Mouse (Mus musculus) myocyte (in vitro differentiated cells): Measurements from ENCODE around the gene Gm20388.

Experiments used
- CEBPB ChIP-seq: IDR thresholded peaks from 2 replicates; pipeline ENCODE4 v1.6.1; 2011; ENCODE audit warnings: mild to moderate bottlenecking, moderate library complexity; ENCODE audit not compliant: poor library complexity, insufficient read depth, severe bottlenecking
- E2F4 ChIP-seq: IDR thresholded peaks from one replicate; pipeline ENCODE4 v1.6.1; 2011; ENCODE audit warnings: mild to moderate bottlenecking, control low read depth, moderate library complexity; ENCODE audit not compliant: insufficient read depth
- MAX ChIP-seq: IDR thresholded peaks from one replicate; pipeline ENCODE4 v1.6.1; 2011; ENCODE audit warnings: low read depth, mild to moderate bottlenecking, control low read depth
- MYOD1 ChIP-seq, 3 experiments: IDR thresholded peaks; one replicate each; pipeline ENCODE4 v1.6.1; 2011; ENCODE audit warnings: control low read depth in 2 of 3, low read depth in 2 of 3, mild to moderate bottlenecking in 2 of 3, moderate library complexity in 1 of 3; ENCODE audit not compliant: insufficient read length in 2 of 3, control insufficient read depth in 1 of 3
- MYOG ChIP-seq, 3 experiments: IDR thresholded peaks; one replicate each; pipeline ENCODE4 v1.6.1; 2011; ENCODE audit warnings: control low read depth in 2 of 3, low read depth in 2 of 3, mild to moderate bottlenecking in 2 of 3; ENCODE audit not compliant: insufficient read length in 2 of 3, control insufficient read depth in 1 of 3, insufficient read depth in 1 of 3
- POLR2A ChIP-seq: IDR thresholded peaks from one replicate; pipeline ENCODE4 v1.6.1; 2011; ENCODE audit warnings: low read depth, mild to moderate bottlenecking, control low read depth, moderate library complexity; ENCODE audit not compliant: insufficient read length
- POLR2AphosphoS2 ChIP-seq: IDR thresholded peaks from one replicate; pipeline ENCODE4 v1.6.1; 2011; ENCODE audit warnings: low read depth, control low read depth; ENCODE audit not compliant: insufficient read length
- TCF3 ChIP-seq: IDR thresholded peaks from one replicate; pipeline ENCODE4 v1.6.1; 2011; ENCODE audit warnings: low read depth, control low read depth; ENCODE audit not compliant: insufficient read length
- USF1 ChIP-seq: IDR thresholded peaks from one replicate; pipeline ENCODE4 v1.6.1; 2011; ENCODE audit warnings: low read depth, mild to moderate bottlenecking, control low read depth, moderate library complexity

- TF ChIP-seq USF1 (no peak), POLR2A (no peak), E2F4 (no peak), CEBPB (no peak), MYOG (IDR thresholded peaks at IDR 0.05; ENCODE audit: control insufficient read depth in 1 of 3, insufficient read depth in 1 of 3, insufficient read length in 2 of 3, low read depth in 2 of 3) (no peak), MAX (no peak), POLR2AphosphoS2 (no peak), TCF3 (no peak), MYOD1 (IDR thresholded peaks at IDR 0.05; ENCODE audit: control insufficient read depth in 1 of 3, insufficient read length in 2 of 3, low read depth in 2 of 3) (no peak)
Measured at GRCm38 (mm10) chr8:121985673-121986072, 2075.0 kb downstream of the Gm20388 start.
